Mouse (Mus musculus) embryonic facial prominence, embryonic 10.5 days (tissue): ENCODE data around the gene Pax3. TPM values are rescaled to one million over a fixed set of nuclear protein-coding genes. Genes with fewer than 3 reads are reported as not detected.

Source experiments
- DNase-seq: peaks from one replicate; pipeline ENCODE4 v3.0.0-alpha.2; 2017; ENCODE audit warnings: low spot score
- H3K27ac ChIP-seq: fragments of 300-500 bp; sonication (generic); replicated peaks from 2 replicates; pipeline ENCODE4 v1.5.1; 2016; ENCODE audit warnings: mild to moderate bottlenecking
- H3K27me3 ChIP-seq: fragments of 300-500 bp; sonication (generic); replicated peaks from 2 replicates; pipeline ENCODE4 v1.6.1; 2016; ENCODE audit warnings: low read depth, mild to moderate bottlenecking; ENCODE audit not compliant: poor library complexity, severe bottlenecking
- H3K36me3 ChIP-seq: fragments of 300-500 bp; sonication (generic); replicated peaks from 2 replicates; pipeline ENCODE4 v1.6.1; 2016; ENCODE audit warnings: mild to moderate bottlenecking, moderate library complexity
- H3K4me1 ChIP-seq: fragments of 300-500 bp; sonication (generic); 2 replicates; pipeline ENCODE4 v1.6.1; 2016
- H3K4me3 ChIP-seq: fragments of 300-500 bp; sonication (generic); 2 replicates; pipeline ENCODE4 v1.5.1; 2016; ENCODE audit warnings: mild to moderate bottlenecking, moderate library complexity
- H3K9me3 ChIP-seq: fragments of 300-500 bp; sonication (generic); 2 replicates; pipeline ENCODE4 v1.6.1; 2016; ENCODE audit warnings: mild to moderate bottlenecking
- WGBS: fragments of 180-500 bp; shearing (Covaris S2); methylation state at CpG from one replicate; pipeline ENCODE4 v1.1.7; 2016; 5-methylcytosine and 5-hydroxymethylcytosine counted together
- polyA plus RNA-seq: library from polyadenylated mRNA; unstranded; fragments of >200 nt; fragmentation: Nextera tagmentation; extraction: Ambion mirVana; gene quantifications from 2 replicates; pipeline ENCODE4 v1.2.1, GENCODE M21; 2016

The Pax3 gene
- polyA plus RNA-seq, 1 experiment from 2014 or later, result 17.7 TPM

GRCm38 (mm10) chr1:78188299-78188698 lies 8.6 kb downstream of the Pax3 start:
- 7% methylated on average over 2 of the region's 2 CpGs for WGBS
- peaks cover 54% of the 10 kb centered on the region for H3K4me1 ChIP-seq
- H3K27ac ChIP-seq, result no peak overlapping the region
- no peaks in the 10 kb centered on the region for H3K9me3 ChIP-seq
- no peak for DNase-seq
- peaks cover 99% of the 10 kb centered on the region for H3K27me3 ChIP-seq
- peak overlapping the region; percentile 65; the same call in 1 of the 2 replicates for H3K4me3 ChIP-seq
- no peaks in the 10 kb centered on the region for H3K36me3 ChIP-seq

GRCm38 (mm10) chr1:78187788-78188173 lies 9.2 kb downstream of the Pax3 start:
- Histone ChIP-seq H3K9me3 (no peaks in the 10 kb centered on the region), H3K36me3 (no peaks in the 10 kb centered on the region), H3K4me1 (peaks cover 54% of the 10 kb centered on the region), H3K27ac (no peak overlapping the region), H3K4me3 (peak overlapping the region; percentile 65; the same call in 1 of the 2 replicates), H3K27me3 (peaks cover 99% of the 10 kb centered on the region)
- WGBS, result 5% methylated on average over 6 of the region's 6 CpGs
- DNase-seq, result no peak

- Histone ChIP-seq H3K4me3 (0 out of 2 replicates have a peak overlapping the region, but pooled peaks have one; percentile 3), H3K27ac (no peak overlapping the region), H3K36me3 (no peaks in the 10 kb centered on the region), H3K9me3 (no peaks in the 10 kb centered on the region), H3K27me3 (peaks cover 99% of the 10 kb centered on the region), H3K4me1 (peaks cover 54% of the 10 kb centered on the region)
- 5% methylated on average over 8 of the region's 8 CpGs for WGBS
- no peak for DNase-seq
Observed at GRCm38 (mm10) chr1:78187122-78187787, 9.7 kb downstream of the Pax3 start.

GRCm38 (mm10) chr1:78182954-78183353 lies 14.0 kb downstream of the Pax3 start:
- no peak overlapping the region for H3K4me3 ChIP-seq
- peaks cover 98% of the 10 kb centered on the region for H3K27me3 ChIP-seq
- no peak for DNase-seq
- H3K9me3 ChIP-seq, result no peaks in the 10 kb centered on the region
- H3K4me1 ChIP-seq, result peaks cover 25% of the 10 kb centered on the region
- no peak overlapping the region for H3K27ac ChIP-seq
- H3K36me3 ChIP-seq, result no peaks in the 10 kb centered on the region
- WGBS, result 45% methylated on average over 5 of the region's 5 CpGs

GRCm38 (mm10) chr1:78181882-78182281 lies 15.1 kb downstream of the Pax3 start:
- Histone ChIP-seq H3K9me3 (no peaks in the 10 kb centered on the region), H3K4me3 (peak overlapping the region; percentile 33; the same call in 1 of the 2 replicates), H3K36me3 (no peaks in the 10 kb centered on the region; the same call in 1 of the 2 replicates), H3K27me3 (peaks cover 97% of the 10 kb centered on the region), H3K27ac (peak overlapping the region; percentile 48; the same call in 1 of the 2 replicates), H3K4me1 (peaks cover 16% of the 10 kb centered on the region)
- WGBS, result 3% methylated on average over 9 of the region's 9 CpGs
- DNase-seq, result peak; percentile 79

- peaks cover 4% of the 10 kb centered on the region; the same call in 1 of the 2 replicates for H3K36me3 ChIP-seq
- no peaks in the 10 kb centered on the region for H3K9me3 ChIP-seq
- peaks cover 60% of the 10 kb centered on the region for H3K4me1 ChIP-seq
- H3K27me3 ChIP-seq, result peaks cover 91% of the 10 kb centered on the region
- no peak for DNase-seq
- H3K27ac ChIP-seq, result 0 out of 2 replicates have a peak overlapping the region, but pooled peaks have one; percentile 37
- 36% methylated on average over 6 of the region's 6 CpGs for WGBS
- H3K4me3 ChIP-seq, result no peak overlapping the region
Observed at GRCm38 (mm10) chr1:78172334-78172733, 24.6 kb downstream of the Pax3 start.

GRCm38 (mm10) chr1:78171671-78172070 lies 25.3 kb downstream of the Pax3 start:
- no peaks in the 10 kb centered on the region for H3K9me3 ChIP-seq
- 5% methylated on average over 1 of the region's 1 CpGs for WGBS
- 0 out of 2 replicates have a peak, but pooled peaks cover 4% of the 10 kb centered on the region for H3K36me3 ChIP-seq
- peaks cover 67% of the 10 kb centered on the region for H3K4me1 ChIP-seq
- H3K27ac ChIP-seq, result no peak overlapping the region
- peaks cover 91% of the 10 kb centered on the region for H3K27me3 ChIP-seq
- DNase-seq, result no peak
- H3K4me3 ChIP-seq, result no peak overlapping the region

- no peaks in the 10 kb centered on the region for H3K36me3 ChIP-seq
- no peaks in the 10 kb centered on the region for H3K9me3 ChIP-seq
- H3K4me3 ChIP-seq, result no peak overlapping the region
- no peak overlapping the region for H3K27ac ChIP-seq
- no peak for DNase-seq
- 23% methylated on average over 9 of the region's 9 CpGs for WGBS
- peaks cover 67% of the 10 kb centered on the region for H3K4me1 ChIP-seq
- peaks cover 91% of the 10 kb centered on the region for H3K27me3 ChIP-seq
Observed at GRCm38 (mm10) chr1:78170771-78171170, 26.2 kb downstream of the Pax3 start.

- no peak for DNase-seq
- H3K4me1 ChIP-seq, result peaks cover 70% of the 10 kb centered on the region
- WGBS, result 27% methylated on average over 3 of the region's 3 CpGs
- H3K4me3 ChIP-seq, result no peak overlapping the region
- no peaks in the 10 kb centered on the region for H3K36me3 ChIP-seq
- H3K27ac ChIP-seq, result no peak overlapping the region
- peaks cover 100% of the 10 kb centered on the region for H3K27me3 ChIP-seq
- no peaks in the 10 kb centered on the region for H3K9me3 ChIP-seq
Observed at GRCm38 (mm10) chr1:78168796-78169195, 28.1 kb downstream of the Pax3 start.

GRCm38 (mm10) chr1:78167577-78168286 lies 29.2 kb downstream of the Pax3 start:
- 14% methylated on average over 18 of the region's 18 CpGs for WGBS
- no peak for DNase-seq

GRCm38 (mm10) chr1:78161745-78162144 lies 35.2 kb downstream of the Pax3 start:
- WGBS, result 84% methylated on average over 5 of the region's 5 CpGs
- DNase-seq, result no peak
- Histone ChIP-seq H3K9me3 (no peaks in the 10 kb centered on the region), H3K4me3 (no peak overlapping the region), H3K27ac (no peak overlapping the region), H3K4me1 (peaks cover 28% of the 10 kb centered on the region), H3K36me3 (no peaks in the 10 kb centered on the region), H3K27me3 (peaks cover 98% of the 10 kb centered on the region)

More at GRCm38 (mm10) chr1:78167577-78168286, 29.2 kb downstream of the Pax3 start:
- H3K4me1 ChIP-seq, result peaks cover 64% of the 10 kb centered on the region
- no peaks in the 10 kb centered on the region for H3K9me3 ChIP-seq
- H3K27ac ChIP-seq, result no peak overlapping the region
- H3K36me3 ChIP-seq, result no peaks in the 10 kb centered on the region
- peak overlapping the region; percentile 2; the same call in 1 of the 2 replicates for H3K4me3 ChIP-seq
- peaks cover 100% of the 10 kb centered on the region for H3K27me3 ChIP-seq

GRCm38 (mm10) chr1:78157930-78158329 lies 39.0 kb downstream of the Pax3 start:
- Histone ChIP-seq H3K4me1 (peaks cover 27% of the 10 kb centered on the region), H3K27ac (no peak overlapping the region), H3K27me3 (peaks cover 93% of the 10 kb centered on the region), H3K36me3 (no peaks in the 10 kb centered on the region), H3K4me3 (no peak overlapping the region), H3K9me3 (no peaks in the 10 kb centered on the region)
- no peak for DNase-seq
- 33% methylated on average over 6 of the region's 6 CpGs for WGBS

- no peaks in the 10 kb centered on the region for H3K9me3 ChIP-seq
- no peaks in the 10 kb centered on the region for H3K36me3 ChIP-seq
- H3K27me3 ChIP-seq, result peaks cover 93% of the 10 kb centered on the region
- no peak for DNase-seq
- WGBS, result 86% methylated on average over 4 of the region's 4 CpGs
- H3K4me1 ChIP-seq, result peaks cover 27% of the 10 kb centered on the region
- H3K27ac ChIP-seq, result no peak overlapping the region
- H3K4me3 ChIP-seq, result no peak overlapping the region
Observed at GRCm38 (mm10) chr1:78155796-78156195, 41.1 kb downstream of the Pax3 start.
